Mouse (Mus musculus) MEL (cell line): ENCODE data around the gene Casz1. TPM values are rescaled to one million over a fixed set of nuclear protein-coding genes. Genes with fewer than 3 reads are reported as not detected.

Source experiments
- DNase-seq: peaks from one replicate; pipeline ENCODE4 v3.0.0; 2011; ENCODE audit warnings: low read depth, low spot score
- H3K27ac ChIP-seq: 2 replicates; pipeline ENCODE4 v1.5.1; 2012; ENCODE audit warnings: low read depth, mild to moderate bottlenecking, control low read depth, low read length, moderate library complexity; ENCODE audit not compliant: control insufficient read depth
- H3K27me3 ChIP-seq, 2 experiments: fragments of 150-350 bp in 1 of 2; sonication (generic) in 1 of 2; 2 replicates each; pipeline ENCODE4 v1.6.1; 2012; ENCODE audit warnings: low read length in 2 of 2, mild to moderate bottlenecking in 2 of 2, improper control_type of control experiment in 1 of 2, moderate library complexity in 1 of 2; ENCODE audit not compliant: insufficient read depth in 2 of 2, control insufficient read depth in 1 of 2
- H3K36me3 ChIP-seq, 2 experiments: 2 replicates each; pipeline ENCODE4 v1.6.1; 2012 to 2014; ENCODE audit warnings: low read length in 2 of 2, improper control_type of control experiment in 1 of 2, inconsistent platforms in 1 of 2, mild to moderate bottlenecking in 1 of 2; ENCODE audit not compliant: insufficient read depth in 2 of 2, control insufficient read depth in 1 of 2
- H3K4me1 ChIP-seq, 2 experiments: fragments of 150-350 bp in 1 of 2; sonication (generic) in 1 of 2; 2 replicates each; pipeline ENCODE4 v1.6.1; 2012; ENCODE audit warnings: low read length in 2 of 2, improper control_type of control experiment in 1 of 2, mild to moderate bottlenecking in 1 of 2; ENCODE audit not compliant: insufficient read depth in 2 of 2, control insufficient read depth in 1 of 2
- H3K4me3 ChIP-seq, 2 experiments: fragments of 150-350 bp in 1 of 2; sonication (generic) in 1 of 2; 2 replicates each; pipeline ENCODE4 v1.5.1; 2012; ENCODE audit warnings: low read depth in 2 of 2, low read length in 2 of 2, mild to moderate bottlenecking in 2 of 2, moderate library complexity in 2 of 2, control low read depth in 1 of 2, improper control_type of control experiment in 1 of 2; ENCODE audit not compliant: control insufficient read depth in 1 of 2, insufficient read depth in 1 of 2
- H3K79me2 ChIP-seq: 2 replicates; pipeline ENCODE4 v1.6.1; 2012; ENCODE audit warnings: mild to moderate bottlenecking, low read length, moderate library complexity; ENCODE audit not compliant: control insufficient read depth, poor library complexity, insufficient read depth
- H3K9ac ChIP-seq: 2 replicates; pipeline ENCODE4 v1.6.1; 2012; ENCODE audit warnings: low read depth, mild to moderate bottlenecking, control low read depth, low read length, moderate library complexity; ENCODE audit not compliant: control insufficient read depth, poor library complexity, severe bottlenecking
- H3K9me3 ChIP-seq: fragments of 150-350 bp; sonication (generic); replicated peaks from 2 replicates; pipeline ENCODE4 v1.6.1; 2012; ENCODE audit warnings: mild to moderate bottlenecking, low read length, improper control_type of control experiment, moderate library complexity; ENCODE audit not compliant: insufficient read depth
- CHD1 ChIP-seq: IDR thresholded peaks from 2 replicates; pipeline ENCODE4 v1.6.1; 2012; ENCODE audit warnings: low read depth, mild to moderate bottlenecking, inconsistent platforms, low read length, improper control_type of control experiment
- ELF1 ChIP-seq: IDR thresholded peaks from 2 replicates; pipeline ENCODE4 v1.6.1; 2014; ENCODE audit warnings: low read depth, mild to moderate bottlenecking, inconsistent platforms, low read length, improper control_type of control experiment, moderate library complexity
- ETS1 ChIP-seq: IDR thresholded peaks from 2 replicates; pipeline ENCODE4 v1.6.1; 2012; ENCODE audit warnings: low read depth, mild to moderate bottlenecking, inconsistent platforms, low read length, improper control_type of control experiment, moderate library complexity
- GATA1 ChIP-seq: IDR thresholded peaks from 2 replicates; pipeline ENCODE4 v1.6.1; 2011; ENCODE audit warnings: low read depth, low read length, improper control_type of control experiment
- MAX ChIP-seq: IDR thresholded peaks from 2 replicates; pipeline ENCODE4 v1.6.1; 2011; ENCODE audit warnings: low read length, improper control_type of control experiment
- MAZ ChIP-seq: IDR thresholded peaks from 2 replicates; pipeline ENCODE4 v1.6.1; 2012; ENCODE audit warnings: low read depth, mild to moderate bottlenecking, inconsistent platforms, low read length, improper control_type of control experiment
- MXI1 ChIP-seq: IDR thresholded peaks from 2 replicates; pipeline ENCODE4 v1.6.1; 2011; ENCODE audit warnings: mild to moderate bottlenecking, low read depth, low read length, improper control_type of control experiment
- MYB ChIP-seq: IDR thresholded peaks from 2 replicates; pipeline ENCODE4 v1.6.1; 2011; ENCODE audit warnings: mild to moderate bottlenecking, low read depth, low read length, improper control_type of control experiment
- NRF1 ChIP-seq: IDR thresholded peaks from 2 replicates; pipeline ENCODE4 v1.6.1; 2014; ENCODE audit warnings: low read depth, mild to moderate bottlenecking, inconsistent platforms, low read length, improper control_type of control experiment, moderate library complexity; ENCODE audit not compliant: poor library complexity, insufficient read depth, severe bottlenecking
- POLR2AphosphoS5 ChIP-seq: IDR thresholded peaks from 2 replicates; pipeline ENCODE4 v1.6.1; 2012; ENCODE audit warnings: low read depth, borderline replicate concordance, mild to moderate bottlenecking, inconsistent platforms, low read length, moderate library complexity, mixed read lengths
- RAD21 ChIP-seq: IDR thresholded peaks from 2 replicates; pipeline ENCODE4 v1.6.1; 2011; ENCODE audit warnings: mild to moderate bottlenecking, low read depth, low read length, improper control_type of control experiment
- SIN3A ChIP-seq: IDR thresholded peaks from 2 replicates; pipeline ENCODE4 v1.6.1; 2012; ENCODE audit warnings: low read length, improper control_type of control experiment, inconsistent platforms
- SMC3 ChIP-seq: IDR thresholded peaks from 2 replicates; pipeline ENCODE4 v1.6.1; 2011; ENCODE audit warnings: low read depth, low read length, improper control_type of control experiment
- TCF12 ChIP-seq: IDR thresholded peaks from 2 replicates; pipeline ENCODE4 v1.6.1; 2014; ENCODE audit warnings: low read depth, mild to moderate bottlenecking, inconsistent platforms, low read length, improper control_type of control experiment, moderate library complexity
- UBTF ChIP-seq: IDR thresholded peaks from 2 replicates; pipeline ENCODE4 v1.6.1; 2012; ENCODE audit warnings: low read depth, mild to moderate bottlenecking, inconsistent platforms, low read length, improper control_type of control experiment, moderate library complexity, borderline replicate concordance; ENCODE audit not compliant: insufficient read depth
- USF1 ChIP-seq: IDR thresholded peaks from 2 replicates; pipeline ENCODE4 v1.6.1; 2014; ENCODE audit warnings: low read depth, mild to moderate bottlenecking, inconsistent platforms, low read length, improper control_type of control experiment, moderate library complexity
- USF2 ChIP-seq, 2 experiments: IDR thresholded peaks; 2 replicates each; pipeline ENCODE4 v1.6.1; 2011 to 2012; ENCODE audit warnings: improper control_type of control experiment in 2 of 2, low read length in 2 of 2, borderline replicate concordance in 1 of 2, inconsistent platforms in 1 of 2, low read depth in 1 of 2, mild to moderate bottlenecking in 1 of 2; ENCODE audit not compliant: insufficient read depth in 1 of 2
- ZC3H11A ChIP-seq: IDR thresholded peaks from 2 replicates; pipeline ENCODE4 v1.6.1; 2012; ENCODE audit warnings: low read depth, mild to moderate bottlenecking, inconsistent platforms, low read length, improper control_type of control experiment
- ZMIZ1 ChIP-seq: IDR thresholded peaks from 2 replicates; pipeline ENCODE4 v1.6.1; 2012; ENCODE audit warnings: low read depth, mild to moderate bottlenecking, inconsistent platforms, low read length, improper control_type of control experiment, moderate library complexity
- ZNF384 ChIP-seq: IDR thresholded peaks from 2 replicates; pipeline ENCODE4 v1.6.1; 2012; ENCODE audit warnings: low read depth, mild to moderate bottlenecking, inconsistent platforms, low read length, improper control_type of control experiment
- polyA plus RNA-seq, 2 experiments: library from polyadenylated mRNA; stranded (reverse) in 1 of 2; unstranded in 1 of 2; fragments of >175 nt in 1 of 2; fragments of >200 nt in 1 of 2; gene quantifications; 2 replicates each; pipeline versions ENCODE4 v1.2.1 to v1.2.4; 2012; ENCODE audit warnings: low replicate concordance in 2 of 2, low read depth in 1 of 2; ENCODE audit not compliant: insufficient read length in 2 of 2, insufficient read depth in 1 of 2, missing spikeins in 1 of 2
- total RNA-seq: library from RNA; depleted of rRNA; stranded (reverse); fragments of 300-350 nt; gene quantifications from 2 replicates; pipeline ENCODE4 v1.2.3, GENCODE M21; 2012

Casz1 gene
- total and polyA plus RNA-seq, 3 experiments = 1.3 to 3.2 TPM; not detected in 1

- H3K9me3 ChIP-seq = no peaks in the 10 kb centered on the region
- H3K27me3 ChIP-seq = no peaks in the 10 kb centered on the region
- no peaks in the 10 kb centered on the region for H3K79me2 ChIP-seq
- TF ChIP-seq POLR2AphosphoS5 = no peak
- no peak for TF ChIP-seq ZC3H11A
- TF ChIP-seq MXI1 = no peak
- TF ChIP-seq ETS1 = no peak
- no peak for TF ChIP-seq GATA1
- TF ChIP-seq ZNF384 = no peak
- no peak for TF ChIP-seq ZMIZ1
- TF ChIP-seq UBTF = no peak
- no peak overlapping the region for H3K4me3 ChIP-seq
- DNase-seq = no peak
- no peaks in the 10 kb centered on the region for H3K4me1 ChIP-seq
- H3K27ac ChIP-seq = no peak overlapping the region
- H3K9ac ChIP-seq = no peak overlapping the region
- no peaks in the 10 kb centered on the region for H3K36me3 ChIP-seq
These were observed 178.0 kb downstream of the Casz1 start for GRCm38 (mm10) chr4:148982274-148982673.

DNA sequence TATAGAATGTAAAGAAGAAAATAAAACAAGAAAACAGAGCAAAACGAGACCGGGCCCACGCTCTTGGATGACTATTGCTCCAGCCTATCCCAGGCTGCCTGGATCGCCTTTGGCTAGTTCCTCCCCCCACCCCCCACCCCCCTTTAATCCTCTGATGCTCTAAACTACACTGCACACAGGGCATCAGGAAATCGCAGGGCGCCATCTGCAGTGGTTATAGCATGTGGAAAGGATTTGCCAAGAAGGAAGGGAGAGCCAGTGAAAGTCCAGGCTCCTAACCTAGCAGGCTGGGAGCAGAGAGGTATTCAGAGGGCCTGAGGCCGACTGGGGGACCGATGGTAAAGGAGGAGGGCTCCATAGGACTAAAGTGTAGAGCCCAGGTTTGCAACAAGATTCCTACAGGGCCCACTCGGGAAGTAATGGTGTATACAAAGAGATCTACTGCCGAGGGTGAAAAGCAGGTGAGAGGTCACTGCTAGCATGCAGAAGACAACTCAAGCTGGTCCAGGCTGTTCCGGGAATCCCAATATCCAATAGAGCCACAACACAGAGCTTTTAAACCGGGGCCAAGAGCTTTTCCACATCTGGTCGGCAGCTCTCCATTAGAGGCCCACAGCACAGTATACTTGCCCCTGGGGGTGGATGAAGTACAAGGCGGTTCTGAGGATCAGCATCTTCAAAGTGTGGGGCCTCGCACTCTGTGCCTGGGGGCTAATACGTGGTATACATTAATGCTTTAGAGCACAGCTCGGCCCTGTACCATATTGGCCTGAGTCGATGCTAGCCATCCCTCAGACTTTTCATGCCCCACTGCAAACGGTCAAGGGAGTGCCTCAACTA, 180.7 kb downstream of the Casz1 start:
- Histone ChIP-seq H3K36me3 (no peaks in the 10 kb centered on the region), H3K9me3 (no peaks in the 10 kb centered on the region)

DNA sequence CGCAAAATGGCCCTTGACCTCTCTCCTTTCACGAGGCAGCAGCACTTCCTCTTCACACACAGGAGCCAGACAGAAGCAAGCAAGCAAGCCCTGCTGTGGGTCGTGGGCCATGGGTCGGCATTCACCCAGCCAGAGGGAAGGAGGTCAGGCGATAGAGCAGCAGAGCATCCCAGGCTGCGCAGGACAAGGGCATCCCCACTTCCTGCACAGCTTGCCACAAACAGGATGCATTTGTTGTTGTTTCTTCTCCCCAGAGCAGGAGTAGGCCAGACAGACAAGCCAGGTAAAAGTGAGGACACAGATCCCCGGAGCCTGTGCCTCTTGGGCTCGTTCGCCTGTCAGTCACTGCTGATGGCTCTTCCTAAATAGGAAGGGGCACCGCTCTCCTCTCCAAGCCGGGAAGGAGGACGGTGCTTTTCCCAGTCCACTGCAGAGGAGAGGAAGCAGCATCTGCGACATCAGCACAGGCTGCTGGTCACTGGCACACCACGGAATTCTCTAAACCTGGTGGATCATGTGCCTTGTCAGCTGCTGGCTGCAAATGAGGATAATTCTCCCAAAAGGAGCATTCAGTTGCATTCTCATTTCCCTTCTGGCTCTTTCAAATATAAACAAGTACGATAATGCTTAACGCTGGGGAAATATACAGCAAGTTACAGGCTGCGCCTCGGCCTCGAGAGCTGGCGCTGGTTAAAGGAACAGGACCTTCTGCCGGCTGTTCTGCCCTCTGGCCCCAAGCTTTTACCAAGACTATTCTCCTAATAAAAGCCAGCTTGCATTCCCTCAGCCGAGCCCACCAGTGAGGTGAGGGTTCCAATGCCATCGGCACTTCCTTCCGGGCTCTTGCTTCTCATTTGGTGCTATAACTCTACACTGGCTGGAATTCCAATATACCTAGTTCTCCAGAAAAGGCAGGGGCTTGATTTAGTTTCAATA, 181.6 kb downstream of the Casz1 start:
- H3K4me3 ChIP-seq = no peak overlapping the region
- no peaks in the 10 kb centered on the region for H3K79me2 ChIP-seq
- no peaks in the 10 kb centered on the region for H3K27me3 ChIP-seq
- TF ChIP-seq ZC3H11A (no peak), SIN3A (no peak), USF2 (IDR thresholded peaks at IDR 0.05; ENCODE audit: borderline replicate concordance in 1 of 2, insufficient read depth in 1 of 2, low read depth in 1 of 2, low read length in 2 of 2) (no peak), GATA1 (no peak), TCF12 (no peak), RAD21 (no peak), MAX (no peak), MAZ (no peak), ELF1 (no peak)
- TF ChIP-seq, all 39 proteins: peak for 0
- DNase-seq = no peak
- H3K9me3 ChIP-seq = no peaks in the 10 kb centered on the region
- no peak overlapping the region for H3K9ac ChIP-seq
- no peaks in the 10 kb centered on the region for H3K36me3 ChIP-seq
- H3K4me1 ChIP-seq = no peaks in the 10 kb centered on the region
- no peak overlapping the region for H3K27ac ChIP-seq

More for the DNA sequence above, 180.7 kb downstream of the Casz1 start:
- H3K79me2 ChIP-seq = no peaks in the 10 kb centered on the region
- H3K4me1 ChIP-seq = no peaks in the 10 kb centered on the region
- TF ChIP-seq NRF1 = no peak
- no peak for TF ChIP-seq SMC3
- no peak for TF ChIP-seq MYB
- no peak for TF ChIP-seq USF1
- no peak for TF ChIP-seq CHD1
- TF ChIP-seq RAD21 = no peak
- H3K4me3 ChIP-seq = no peak overlapping the region
- DNase-seq = no peak
- H3K9ac ChIP-seq = no peak overlapping the region
- no peak overlapping the region for H3K27ac ChIP-seq
- no peaks in the 10 kb centered on the region for H3K27me3 ChIP-seq
